Mouse (Mus musculus): ENCODE data around the gene Zbtb25. TPM values are rescaled to one million over a fixed set of nuclear protein-coding genes. Genes with fewer than 3 reads are reported as not detected.
A peak's percentile ranks its signal among the peaks of the same experiment; 100 is the strongest.

Gene Zbtb25
- total RNA-seq, 2 experiments from 2014 or later: 19.4 to 20.5 TPM

GRCm38 (mm10) chr12:76360868-76361267 lies 8.5 kb downstream of the Zbtb25 start:
- no peak for DNase-seq (ENCODE audit: low spot score in 2 of 2)
- intact Hi-C loops (cut with DNase I): no loop called here

GRCm38 (mm10) chr12:76349680-76350220 lies 19.7 kb downstream of the Zbtb25 start:
- intact Hi-C loops (cut with DNase I): no loop called here
- no peak for DNase-seq (ENCODE audit: low spot score in 2 of 2)

- no peak for DNase-seq (ENCODE audit: low spot score in 2 of 2)
- intact Hi-C loops (cut with DNase I): no loop called here
These were observed 23.5 kb downstream of the Zbtb25 start for GRCm38 (mm10) chr12:76345759-76346455.

GRCm38 (mm10) chr12:76341080-76341479 lies 28.3 kb downstream of the Zbtb25 start:
- peak; percentile 75 to 82 for DNase-seq (ENCODE audit: low spot score in 2 of 2)
- intact Hi-C loops (cut with DNase I): loop anchor here (2.0 to 5.0 kb wide), 5 partner anchors 48 to 554 kb away; no protein-coding TSS in a partner anchor

- DNase-seq (ENCODE audit: low spot score in 2 of 2): no peak
- intact Hi-C loops (cut with DNase I): no loop called here
These were observed 33.1 kb downstream of the Zbtb25 start for GRCm38 (mm10) chr12:76336111-76336965.

- intact Hi-C loops (cut with DNase I): no loop called here
- no peak for DNase-seq (ENCODE audit: low spot score in 2 of 2)
These were observed 33.8 kb downstream of the Zbtb25 start for GRCm38 (mm10) chr12:76335641-76336040.

- no peak for DNase-seq (ENCODE audit: low spot score in 2 of 2)
- intact Hi-C loops (cut with DNase I): no loop called here
These were observed 35.7 kb downstream of the Zbtb25 start for GRCm38 (mm10) chr12:76333688-76334087.

GRCm38 (mm10) chr12:76328567-76329354 lies 40.6 kb downstream of the Zbtb25 start:
- DNase-seq (ENCODE audit: low spot score in 2 of 2): no peak

GRCm38 (mm10) chr12:76326437-76327220 lies 42.8 kb downstream of the Zbtb25 start:
- peak; percentile 67 to 87 for DNase-seq (ENCODE audit: low spot score in 2 of 2)
- intact Hi-C loops (cut with DNase I): loop anchor here (5.0 kb wide), 1 partner anchor 44 kb away; no protein-coding TSS in a partner anchor

More at GRCm38 (mm10) chr12:76328567-76329354, 40.6 kb downstream of the Zbtb25 start:
- intact Hi-C loops (cut with DNase I): loop anchor here (5.0 kb wide), 1 partner anchor 46 kb away; no protein-coding TSS in a partner anchor

GRCm38 (mm10) chr12:76324679-76325431 lies 44.5 kb downstream of the Zbtb25 start, which contains the start of gene Akap5:
Akap5 (plus strand) TSS chr12:76324891.
- DNase-seq (ENCODE audit: low spot score in 2 of 2): peak; percentile 67 to 77
- intact Hi-C loops (cut with DNase I): loop anchor here (2.0 to 5.0 kb wide), 2 partner anchors 16 to 43 kb away; no protein-coding TSS in a partner anchor

GRCm38 (mm10) chr12:76318282-76319212 lies 50.9 kb downstream of the Zbtb25 start:
- intact Hi-C loops (cut with DNase I): no loop called here
- DNase-seq (ENCODE audit: low spot score in 2 of 2): peak in 1 of 2 experiments; percentile 47

GRCm38 (mm10) chr12:76311951-76312350 lies 57.5 kb downstream of the Zbtb25 start:
- DNase-seq (ENCODE audit: low spot score in 2 of 2): no peak
- intact Hi-C loops (cut with DNase I): no loop called here

- intact Hi-C loops (cut with DNase I): no loop called here
- DNase-seq (ENCODE audit: low spot score in 2 of 2): no peak
These were observed 58.2 kb downstream of the Zbtb25 start for GRCm38 (mm10) chr12:76311227-76311626.

- DNase-seq (ENCODE audit: low spot score in 2 of 2): no peak
- intact Hi-C loops (cut with DNase I): no loop called here
These were observed 58.8 kb downstream of the Zbtb25 start for GRCm38 (mm10) chr12:76310633-76311032.

GRCm38 (mm10) chr12:76310007-76310406 lies 59.4 kb downstream of the Zbtb25 start:
- intact Hi-C loops (cut with DNase I): no loop called here
- DNase-seq (ENCODE audit: low spot score in 2 of 2): no peak

- no peak for DNase-seq (ENCODE audit: low spot score in 2 of 2)
- intact Hi-C loops (cut with DNase I): loop anchor here (2.0 kb wide), 1 partner anchor 16 kb away; the partner anchor contains the start of gene Akap5
These were observed 61.0 kb downstream of the Zbtb25 start for GRCm38 (mm10) chr12:76308436-76308835.

- DNase-seq (ENCODE audit: low spot score in 2 of 2): peak in 1 of 2 experiments; percentile 95
- intact Hi-C loops (cut with DNase I): loop anchor here (2.0 kb wide), 1 partner anchor 17 kb away; the partner anchor contains the start of gene Akap5
These were observed 61.4 kb downstream of the Zbtb25 start for GRCm38 (mm10) chr12:76307964-76308363.
